Mouse (Mus musculus) embryonic facial prominence, embryonic 13.5 days (tissue): ENCODE data around the gene Edaradd. TPM values are rescaled to one million over a fixed set of nuclear protein-coding genes. Genes with fewer than 3 reads are reported as not detected.

Experiments used
- ATAC-seq: fragments of 200-750 bp; cut with Nextera tagmentation; 2 replicates; pipeline ENCODE4 v1.8.0; 2017; ENCODE audit warnings: low read depth; ENCODE audit not compliant: insufficient number of reproducible peaks, insufficient read depth, low FRiP score, low TSS enrichment
- H3K27ac ChIP-seq: fragments of 300-500 bp; sonication (generic); 2 replicates; pipeline ENCODE4 v1.5.1; 2015; ENCODE audit warnings: moderate library complexity, mild to moderate bottlenecking, inconsistent platforms
- H3K27me3 ChIP-seq: fragments of 300-500 bp; sonication (generic); 2 replicates; pipeline ENCODE4 v1.6.1; 2015; ENCODE audit warnings: mild to moderate bottlenecking, inconsistent platforms
- H3K36me3 ChIP-seq: fragments of 300-500 bp; sonication (generic); 2 replicates; pipeline ENCODE4 v1.6.1; 2015; ENCODE audit warnings: mild to moderate bottlenecking, inconsistent platforms
- H3K4me1 ChIP-seq: fragments of 300-500 bp; sonication (generic); 2 replicates; pipeline ENCODE4 v1.6.1; 2015; ENCODE audit warnings: inconsistent platforms
- H3K4me2 ChIP-seq: fragments of 300-500 bp; sonication (generic); 2 replicates; pipeline ENCODE4 v1.6.1; 2015; ENCODE audit warnings: moderate library complexity, mild to moderate bottlenecking, inconsistent platforms
- H3K4me3 ChIP-seq: fragments of 300-500 bp; sonication (generic); 2 replicates; pipeline ENCODE4 v1.5.1; 2015; ENCODE audit warnings: mild to moderate bottlenecking, inconsistent platforms
- H3K9ac ChIP-seq: fragments of 300-500 bp; sonication (generic); 2 replicates; pipeline ENCODE4 v1.6.1; 2015; ENCODE audit warnings: mild to moderate bottlenecking, inconsistent platforms
- H3K9me3 ChIP-seq: fragments of 300-500 bp; sonication (generic); 2 replicates; pipeline ENCODE4 v1.6.1; 2016; ENCODE audit warnings: inconsistent platforms
- WGBS: fragments of 180-500 bp; shearing (Covaris S2); methylation state at CpG from one replicate; pipeline ENCODE4 v1.1.7; 2015; ENCODE audit warnings: mixed read lengths; 5-methylcytosine and 5-hydroxymethylcytosine counted together
- polyA plus RNA-seq: library from polyadenylated mRNA; unstranded; fragments of >200 nt; fragmentation: Nextera tagmentation; extraction: Ambion mirVana; gene quantifications from 2 replicates; pipeline ENCODE4 v1.2.1, GENCODE M21; 2015

Gene Edaradd
- polyA plus RNA-seq, 1 experiment from 2014 or later, result 5.8 TPM

DNA sequence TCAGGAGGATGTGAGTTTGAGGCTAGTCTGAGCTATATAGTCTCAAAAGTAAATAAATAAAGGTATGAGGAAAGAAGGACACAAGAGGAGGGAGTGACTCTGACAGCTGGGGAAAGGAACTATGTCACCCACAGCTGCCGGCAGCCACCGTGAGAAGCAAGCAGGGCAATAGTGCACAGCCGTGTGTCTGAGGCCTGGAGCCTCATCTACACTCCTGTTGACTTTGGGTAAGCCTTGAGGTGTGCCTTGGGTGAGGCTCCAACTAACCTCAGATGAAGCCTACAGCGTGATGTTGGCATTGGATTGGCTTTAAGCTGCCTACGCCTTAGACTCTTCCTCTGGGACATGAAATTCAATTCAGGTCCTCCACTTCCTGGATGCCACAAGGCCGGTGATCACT is 10.2 kb downstream of the Edaradd start:
- Histone ChIP-seq H3K4me3 (no peak overlapping the region), H3K27me3 (no peaks in the 10 kb centered on the region), H3K4me1 (peaks cover 6% of the 10 kb centered on the region; the same call in 1 of the 2 replicates), H3K9ac (no peak overlapping the region), H3K9me3 (no peaks in the 10 kb centered on the region), H3K4me2 (no peak overlapping the region), H3K27ac (no peak overlapping the region), H3K36me3 (0 out of 2 replicates have a peak, but pooled peaks cover 6% of the 10 kb centered on the region)
- no peak for ATAC-seq
- 83% methylated on average over 6 of the region's 6 CpGs for WGBS

DNA sequence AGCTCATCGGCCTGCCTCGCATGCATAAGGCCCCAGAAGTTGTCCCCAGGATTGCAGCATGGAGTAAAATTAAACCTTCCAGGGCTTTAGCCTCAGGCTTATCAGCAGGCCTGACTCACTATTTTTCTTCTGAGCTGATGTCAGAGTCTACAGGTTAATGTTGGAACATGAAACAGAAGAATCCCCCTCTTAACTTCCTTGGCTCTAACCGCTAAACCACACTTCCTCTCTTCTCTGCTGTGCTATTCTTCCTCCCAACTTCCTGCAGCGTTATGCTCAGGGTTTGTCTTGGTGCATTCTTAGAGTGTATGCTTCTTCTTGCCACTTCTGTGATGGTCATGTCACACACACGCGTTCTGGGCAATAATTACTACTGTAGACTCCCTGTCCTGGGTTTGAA is 12.8 kb downstream of the Edaradd start:
- Histone ChIP-seq H3K36me3 (0 out of 2 replicates have a peak, but pooled peaks cover 6% of the 10 kb centered on the region), H3K9ac (no peak overlapping the region), H3K4me1 (peaks cover 17% of the 10 kb centered on the region), H3K4me3 (no peak overlapping the region), H3K27ac (no peak overlapping the region), H3K4me2 (no peak overlapping the region), H3K27me3 (no peaks in the 10 kb centered on the region), H3K9me3 (no peaks in the 10 kb centered on the region)
- WGBS, result 81% methylated on average over 6 of the region's 6 CpGs
- no peak for ATAC-seq

GRCm38 (mm10) chr13:12505359-12505758 is 14.9 kb downstream of the Edaradd start:
- Histone ChIP-seq H3K4me2 (no peak overlapping the region), H3K9me3 (no peaks in the 10 kb centered on the region), H3K36me3 (0 out of 2 replicates have a peak, but pooled peaks cover 6% of the 10 kb centered on the region), H3K27ac (no peak overlapping the region), H3K27me3 (no peaks in the 10 kb centered on the region), H3K4me3 (no peak overlapping the region), H3K4me1 (peaks cover 11% of the 10 kb centered on the region), H3K9ac (no peak overlapping the region)
- ATAC-seq, result no peak
- 88% methylated on average over 3 of the region's 3 CpGs for WGBS

- Histone ChIP-seq H3K27me3 (no peaks in the 10 kb centered on the region), H3K4me1 (peaks cover 11% of the 10 kb centered on the region), H3K27ac (peak overlapping the region; percentile 64), H3K36me3 (0 out of 2 replicates have a peak, but pooled peaks cover 6% of the 10 kb centered on the region), H3K4me2 (no peak overlapping the region), H3K9me3 (no peaks in the 10 kb centered on the region), H3K9ac (peak overlapping the region; percentile 37; the same call in 1 of the 2 replicates), H3K4me3 (no peak overlapping the region)
- ATAC-seq, result no peak; the same call in 1 of the 2 replicates
- WGBS, result 35% methylated on average over 11 of the region's 11 CpGs
These were observed 16.9 kb downstream of the Edaradd start for GRCm38 (mm10) chr13:12503238-12503751.

- WGBS, result 51% methylated on average over 4 of the region's 4 CpGs
- Histone ChIP-seq H3K4me2 (no peak overlapping the region), H3K9me3 (no peaks in the 10 kb centered on the region), H3K27ac (peak overlapping the region; percentile 64), H3K9ac (peak overlapping the region; percentile 37; the same call in 1 of the 2 replicates), H3K36me3 (0 out of 2 replicates have a peak, but pooled peaks cover 3% of the 10 kb centered on the region), H3K4me3 (no peak overlapping the region), H3K27me3 (no peaks in the 10 kb centered on the region), H3K4me1 (peaks cover 11% of the 10 kb centered on the region)
- no peak for ATAC-seq
These were observed 17.5 kb downstream of the Edaradd start for GRCm38 (mm10) chr13:12502665-12503237.

GRCm38 (mm10) chr13:12499107-12499506 is 21.1 kb downstream of the Edaradd start:
- H3K4me3 ChIP-seq, result no peak overlapping the region
- H3K36me3 ChIP-seq, result no peaks in the 10 kb centered on the region
- no peak overlapping the region for H3K27ac ChIP-seq
- H3K27me3 ChIP-seq, result no peaks in the 10 kb centered on the region
- 82% methylated on average over 7 of the region's 7 CpGs for WGBS
- no peak for ATAC-seq
- no peaks in the 10 kb centered on the region for H3K9me3 ChIP-seq
- H3K9ac ChIP-seq, result no peak overlapping the region
- H3K4me2 ChIP-seq, result no peak overlapping the region
- H3K4me1 ChIP-seq, result peaks cover 11% of the 10 kb centered on the region

DNA sequence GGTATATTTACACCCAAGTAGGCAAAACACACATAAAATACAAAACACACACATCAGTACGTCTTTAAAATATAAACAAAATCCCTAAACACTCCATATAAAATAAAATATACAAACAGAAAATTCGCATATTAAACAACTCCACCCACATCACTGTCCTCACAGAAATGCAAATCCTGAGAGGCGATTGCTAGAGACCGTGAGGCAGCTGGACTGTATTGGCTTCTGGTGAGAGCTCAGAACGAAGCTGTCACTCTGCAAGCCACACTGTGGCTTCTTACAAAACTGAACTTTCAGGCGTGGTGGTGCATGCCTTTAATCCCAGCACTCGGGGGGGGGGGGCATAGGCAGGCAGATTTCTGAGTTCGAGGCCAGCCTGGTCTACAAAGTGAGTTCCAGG is 22.4 kb downstream of the Edaradd start:
- ATAC-seq, result no peak

GRCm38 (mm10) chr13:12494750-12495149 is 25.5 kb downstream of the Edaradd start:
- no peaks in the 10 kb centered on the region for H3K9me3 ChIP-seq
- H3K4me3 ChIP-seq, result no peak overlapping the region
- no peak overlapping the region for H3K9ac ChIP-seq
- no peaks in the 10 kb centered on the region for H3K27me3 ChIP-seq
- no peak overlapping the region for H3K27ac ChIP-seq
- no peaks in the 10 kb centered on the region for H3K36me3 ChIP-seq
- WGBS, result 80% methylated on average over 9 of the region's 9 CpGs
- H3K4me2 ChIP-seq, result no peak overlapping the region
- ATAC-seq, result no peak
- no peaks in the 10 kb centered on the region for H3K4me1 ChIP-seq

More for the DNA sequence above, 22.4 kb downstream of the Edaradd start:
- Histone ChIP-seq H3K4me2 (no peak overlapping the region), H3K9ac (no peak overlapping the region), H3K9me3 (no peaks in the 10 kb centered on the region), H3K4me1 (peaks cover 2% of the 10 kb centered on the region; the same call in 1 of the 2 replicates), H3K27me3 (no peaks in the 10 kb centered on the region), H3K4me3 (no peak overlapping the region), H3K36me3 (no peaks in the 10 kb centered on the region), H3K27ac (no peak overlapping the region)
- 63% methylated on average over 8 of the region's 8 CpGs for WGBS

DNA sequence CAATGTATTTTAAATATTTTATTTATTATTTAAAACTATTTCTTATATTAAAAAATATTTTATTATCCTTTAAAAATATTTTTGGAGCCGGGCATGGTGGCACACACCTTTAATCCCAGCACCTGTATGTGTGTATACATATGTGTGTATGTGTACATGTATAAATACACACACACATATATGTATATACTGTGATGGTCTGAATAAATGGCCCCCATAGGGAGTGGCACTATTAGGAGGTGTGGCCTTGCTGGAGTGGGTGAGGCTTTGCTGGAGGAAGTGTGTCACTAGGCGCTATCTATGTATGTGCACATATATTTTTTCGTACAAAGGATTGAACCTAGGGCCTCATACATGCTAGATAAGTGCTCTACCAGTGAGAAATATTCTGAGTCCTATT is 27.7 kb downstream of the Edaradd start:
- no peaks in the 10 kb centered on the region for H3K9me3 ChIP-seq
- 91% methylated on average over 3 of the region's 3 CpGs for WGBS
- no peaks in the 10 kb centered on the region for H3K36me3 ChIP-seq

GRCm38 (mm10) chr13:12485640-12486039 is 34.6 kb downstream of the Edaradd start:
- WGBS, result 75% methylated on average over 7 of the region's 7 CpGs
- H3K4me3 ChIP-seq, result no peak overlapping the region
- 0 out of 2 replicates have a peak, but pooled peaks cover 4% of the 10 kb centered on the region for H3K4me1 ChIP-seq
- peak; percentile 64; the same call in 1 of the 2 replicates for ATAC-seq
- no peaks in the 10 kb centered on the region for H3K36me3 ChIP-seq
- H3K27me3 ChIP-seq, result no peaks in the 10 kb centered on the region
- H3K9ac ChIP-seq, result no peak overlapping the region
- H3K27ac ChIP-seq, result peak overlapping the region; percentile 29; the same call in 1 of the 2 replicates
- no peak overlapping the region for H3K4me2 ChIP-seq
- H3K9me3 ChIP-seq, result no peaks in the 10 kb centered on the region

More for the DNA sequence above, 27.7 kb downstream of the Edaradd start:
- no peak overlapping the region for H3K27ac ChIP-seq
- H3K4me2 ChIP-seq, result no peak overlapping the region
- no peak overlapping the region for H3K4me3 ChIP-seq
- ATAC-seq, result no peak
- H3K9ac ChIP-seq, result no peak overlapping the region
- no peaks in the 10 kb centered on the region for H3K4me1 ChIP-seq
- H3K27me3 ChIP-seq, result no peaks in the 10 kb centered on the region

DNA sequence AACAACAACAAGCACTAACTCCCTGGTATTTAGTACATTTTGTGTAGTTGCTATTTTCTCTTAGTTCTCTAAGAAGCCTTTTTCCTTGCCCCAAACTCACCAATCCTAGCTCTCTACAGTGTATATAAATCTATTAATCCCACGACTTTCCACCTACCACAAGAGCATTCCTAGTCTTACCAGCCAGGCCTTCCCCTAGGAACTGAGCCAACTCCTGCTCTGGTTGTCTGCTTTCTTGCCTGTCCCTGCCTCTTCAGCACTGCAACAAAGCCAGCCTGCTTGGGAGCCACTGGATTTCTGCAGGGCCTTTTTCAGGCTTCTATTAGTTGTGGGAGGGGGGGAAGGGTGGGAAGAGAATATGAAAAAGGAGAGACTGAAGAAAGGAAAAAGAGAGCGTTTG is 35.0 kb downstream of the Edaradd start:
- Histone ChIP-seq H3K4me1 (0 out of 2 replicates have a peak, but pooled peaks cover 4% of the 10 kb centered on the region), H3K9me3 (no peaks in the 10 kb centered on the region), H3K9ac (no peak overlapping the region), H3K36me3 (no peaks in the 10 kb centered on the region), H3K27ac (peak overlapping the region; percentile 29; the same call in 1 of the 2 replicates), H3K4me2 (no peak overlapping the region), H3K4me3 (no peak overlapping the region), H3K27me3 (no peaks in the 10 kb centered on the region)
- ATAC-seq, result peak; percentile 29; the same call in 1 of the 2 replicates
- 54% methylated on average over 2 of the region's 2 CpGs for WGBS

- Histone ChIP-seq H3K4me1 (no peaks in the 10 kb centered on the region), H3K9ac (no peak overlapping the region), H3K36me3 (no peaks in the 10 kb centered on the region), H3K27ac (no peak overlapping the region), H3K4me2 (no peak overlapping the region), H3K27me3 (no peaks in the 10 kb centered on the region), H3K9me3 (no peaks in the 10 kb centered on the region), H3K4me3 (no peak overlapping the region)
- WGBS, result 79% methylated on average over 6 of the region's 6 CpGs
- no peak for ATAC-seq
These were observed 40.4 kb downstream of the Edaradd start for GRCm38 (mm10) chr13:12479802-12480201.
